Mouse (Mus musculus): ENCODE data around the gene Phactr2. TPM values are rescaled to one million over a fixed set of nuclear protein-coding genes. Genes with fewer than 3 reads are reported as not detected.

Phactr2 gene
- total and polyA plus RNA-seq, 3 experiments: not detected

DNA sequence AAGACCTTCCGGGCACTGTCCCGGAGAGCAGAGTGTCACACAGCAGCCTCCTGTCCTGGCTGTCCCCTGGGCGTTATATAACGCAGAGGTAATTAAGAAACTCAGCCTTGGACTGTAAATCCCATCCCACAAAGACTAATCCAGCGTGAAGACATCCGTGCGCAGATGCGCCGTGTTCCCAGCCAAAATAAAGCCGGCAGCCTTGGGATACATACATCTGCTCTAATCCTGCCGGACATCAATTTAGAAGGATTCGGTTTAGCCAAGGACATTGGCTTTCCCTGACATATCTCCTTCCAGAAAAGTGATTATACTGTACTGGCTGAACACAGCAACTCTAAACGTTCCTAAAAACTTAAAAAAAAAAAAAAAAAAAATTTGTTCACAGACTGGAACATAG, 45.0 kb downstream of the Phactr2 start:
- Histone ChIP-seq H3K9me3 (replicated peaks; ENCODE audit: insufficient read depth, low read length) (no peaks in the 10 kb centered on the region), H3K4me3 (ENCODE audit: control insufficient read depth in 1 of 2, insufficient read depth in 1 of 2, low read depth in 2 of 2, low read length in 2 of 2) (no peak overlapping the region), H3K79me2 (ENCODE audit: control insufficient read depth, insufficient read depth, low read length, poor library complexity) (no peaks in the 10 kb centered on the region), H3K4me1 (ENCODE audit: control insufficient read depth in 1 of 2, insufficient read depth in 2 of 2, low read length in 2 of 2) (no peaks in the 10 kb centered on the region), H3K9ac (ENCODE audit: control insufficient read depth, low read depth, low read length, poor library complexity, severe bottlenecking) (no peak overlapping the region), H3K36me3 (ENCODE audit: control insufficient read depth in 1 of 2, insufficient read depth in 2 of 2, low read length in 2 of 2) (no peaks in the 10 kb centered on the region), H3K27me3 (ENCODE audit: control insufficient read depth in 1 of 2, insufficient read depth in 2 of 2, low read length in 2 of 2) (no peaks in the 10 kb centered on the region), H3K27ac (ENCODE audit: control insufficient read depth, low read depth, low read length) (no peak overlapping the region)
- no peak for DNase-seq (ENCODE audit: low read depth, low spot score)
- TF ChIP-seq HCFC1 (IDR thresholded peaks at IDR 0.05; ENCODE audit: low read depth, low read length): no peak
- no peak for TF ChIP-seq UBTF (IDR thresholded peaks at IDR 0.05; ENCODE audit: borderline replicate concordance, insufficient read depth, low read depth, low read length)
- TF ChIP-seq ZKSCAN1 (IDR thresholded peaks at IDR 0.05; ENCODE audit: low read depth, low read length): no peak
- no peak for TF ChIP-seq TBP (IDR thresholded peaks at IDR 0.05; ENCODE audit: low read depth, low read length)
- no peak for TF ChIP-seq RAD21 (IDR thresholded peaks at IDR 0.05; ENCODE audit: low read depth, low read length)
- no peak for TF ChIP-seq TAL1 (IDR thresholded peaks at IDR 0.05; ENCODE audit: low read length)
- no peak for TF ChIP-seq MYC (IDR thresholded peaks at IDR 0.05; ENCODE audit: low read depth, low read length)
- no peak for TF ChIP-seq GABPA (IDR thresholded peaks at IDR 0.05; ENCODE audit: low read depth, low read length)
- no peak for TF ChIP-seq KAT2A (conservative IDR thresholded peaks at IDR 0.05; ENCODE audit: low read depth, low read length)
- TF ChIP-seq E2F4 (IDR thresholded peaks at IDR 0.05; ENCODE audit: borderline replicate concordance, low read depth, low read length): no peak
- TF ChIP-seq ELF1 (IDR thresholded peaks at IDR 0.05; ENCODE audit: low read depth, low read length): no peak
- no peak for TF ChIP-seq GATA1 (IDR thresholded peaks at IDR 0.05; ENCODE audit: low read depth, low read length)
- no peak for TF ChIP-seq MAX (IDR thresholded peaks at IDR 0.05; ENCODE audit: low read length)
- TF ChIP-seq SIN3A (IDR thresholded peaks at IDR 0.05; ENCODE audit: low read length): no peak
- TF ChIP-seq MAFK (IDR thresholded peaks at IDR 0.05; ENCODE audit: borderline replicate concordance, low read depth, low read length): no peak

DNA sequence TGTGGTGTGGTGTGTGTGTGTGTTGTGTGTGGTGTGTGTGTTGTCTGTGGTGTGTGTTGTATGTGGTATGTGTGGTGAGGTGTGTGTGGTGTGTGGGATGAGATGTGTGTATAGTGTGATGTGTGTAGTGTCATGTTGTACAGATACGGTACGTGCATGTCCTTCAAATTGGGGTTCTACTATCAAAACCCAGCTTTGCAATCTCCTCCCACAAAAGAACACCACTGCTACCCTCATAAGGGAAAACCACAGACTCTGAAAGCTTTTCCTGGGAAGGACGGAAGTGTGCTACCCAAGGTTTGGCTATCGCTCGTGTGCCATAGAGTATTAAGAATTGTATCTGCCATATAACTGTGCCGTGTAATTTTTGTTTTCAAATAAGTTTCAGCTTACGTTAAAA, 45.7 kb downstream of the Phactr2 start:
- H3K4me1 ChIP-seq (ENCODE audit: control insufficient read depth in 1 of 2, insufficient read depth in 2 of 2, low read length in 2 of 2): no peaks in the 10 kb centered on the region
- H3K27me3 ChIP-seq (ENCODE audit: control insufficient read depth in 1 of 2, insufficient read depth in 2 of 2, low read length in 2 of 2): no peaks in the 10 kb centered on the region
- DNase-seq (ENCODE audit: low read depth, low spot score): no peak
- H3K4me3 ChIP-seq (ENCODE audit: control insufficient read depth in 1 of 2, insufficient read depth in 1 of 2, low read depth in 2 of 2, low read length in 2 of 2): no peak overlapping the region
- no peak overlapping the region for H3K9ac ChIP-seq (ENCODE audit: control insufficient read depth, low read depth, low read length, poor library complexity, severe bottlenecking)
- TF ChIP-seq KAT2A (conservative IDR thresholded peaks at IDR 0.05; ENCODE audit: low read depth, low read length): no peak
- no peak for TF ChIP-seq CTCF (IDR thresholded peaks at IDR 0.05 in 2 of 3, conservative IDR thresholded peaks at IDR 0.05 in 1 of 3; ENCODE audit: control insufficient read depth in 1 of 3, insufficient read depth in 1 of 3, low read depth in 2 of 3, low read length in 3 of 3, poor library complexity in 1 of 3, severe bottlenecking in 1 of 3)
- TF ChIP-seq USF1 (IDR thresholded peaks at IDR 0.05; ENCODE audit: low read depth, low read length): no peak
- no peak for TF ChIP-seq NRF1 (IDR thresholded peaks at IDR 0.05; ENCODE audit: insufficient read depth, low read depth, low read length, poor library complexity, severe bottlenecking)
- TF ChIP-seq USF2 (IDR thresholded peaks at IDR 0.05; ENCODE audit: borderline replicate concordance in 1 of 2, insufficient read depth in 1 of 2, low read depth in 1 of 2, low read length in 2 of 2): no peak
- no peak for TF ChIP-seq UBTF (IDR thresholded peaks at IDR 0.05; ENCODE audit: borderline replicate concordance, insufficient read depth, low read depth, low read length)
- no peak for TF ChIP-seq POLR2AphosphoS2 (IDR thresholded peaks at IDR 0.05; ENCODE audit: low read length)
- TF ChIP-seq ZNF384 (IDR thresholded peaks at IDR 0.05; ENCODE audit: low read depth, low read length): no peak
- TF ChIP-seq ZKSCAN1 (IDR thresholded peaks at IDR 0.05; ENCODE audit: low read depth, low read length): no peak
- no peak for TF ChIP-seq MYC (IDR thresholded peaks at IDR 0.05; ENCODE audit: low read depth, low read length)
- no peak for TF ChIP-seq TBP (IDR thresholded peaks at IDR 0.05; ENCODE audit: low read depth, low read length)
- no peak for TF ChIP-seq TAL1 (IDR thresholded peaks at IDR 0.05; ENCODE audit: low read length)
- TF ChIP-seq GATA1 (IDR thresholded peaks at IDR 0.05; ENCODE audit: low read depth, low read length): no peak
- no peak for TF ChIP-seq SIN3A (IDR thresholded peaks at IDR 0.05; ENCODE audit: low read length)
- TF ChIP-seq ELF1 (IDR thresholded peaks at IDR 0.05; ENCODE audit: low read depth, low read length): no peak
- H3K27ac ChIP-seq (ENCODE audit: control insufficient read depth, low read depth, low read length): no peak overlapping the region
- no peaks in the 10 kb centered on the region for H3K36me3 ChIP-seq (ENCODE audit: control insufficient read depth in 1 of 2, insufficient read depth in 2 of 2, low read length in 2 of 2)
- H3K9me3 ChIP-seq (replicated peaks; ENCODE audit: insufficient read depth, low read length): no peaks in the 10 kb centered on the region
- no peaks in the 10 kb centered on the region for H3K79me2 ChIP-seq (ENCODE audit: control insufficient read depth, insufficient read depth, low read length, poor library complexity)
